Mouse (Mus musculus): ENCODE results near the gene Tm6sf1.

DNA sequence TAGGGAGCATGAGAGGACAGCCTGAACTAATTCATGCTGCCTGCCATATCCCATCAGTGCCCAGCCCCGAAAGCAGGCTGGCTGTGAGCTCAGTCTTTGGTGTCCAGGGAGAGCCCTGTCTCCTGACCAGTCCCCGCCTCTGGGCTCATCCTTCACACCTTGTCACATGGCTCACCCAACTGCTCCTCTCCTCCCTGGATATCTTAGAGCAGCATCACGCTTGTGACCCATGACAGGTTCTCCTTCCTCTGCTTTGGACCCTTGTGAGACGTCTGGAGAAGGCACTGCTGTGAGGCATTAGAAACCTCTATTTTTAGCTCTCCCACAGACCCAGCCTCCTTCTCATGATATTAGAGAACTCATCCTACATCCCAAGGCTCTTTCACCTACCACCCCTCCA lies 3.1 kb downstream of the Tm6sf1 start:
- no peak for TF ChIP-seq ZMIZ1 (IDR thresholded peaks at IDR 0.05; ENCODE audit: low read depth, low read length)
- no peak for TF ChIP-seq CTCF (conservative IDR thresholded peaks at IDR 0.05 in 1 of 2, IDR thresholded peaks at IDR 0.05 in 1 of 2; ENCODE audit: low read depth in 2 of 2, low read length in 2 of 2)
- TF ChIP-seq MAZ (IDR thresholded peaks at IDR 0.05; ENCODE audit: low read depth, low read length): no peak
- TF ChIP-seq MAX (IDR thresholded peaks at IDR 0.05; ENCODE audit: low read length): no peak
- no peak for TF ChIP-seq CHD2 (IDR thresholded peaks at IDR 0.05; ENCODE audit: low read length)
- TF ChIP-seq POLR2A (IDR thresholded peaks at IDR 0.05; ENCODE audit: low read depth, low read length): no peak

Data from CH12.LX (cell line).